Mouse (Mus musculus) layer of hippocampus, postnatal 14 days (tissue): ENCODE data around the gene Syt3. TPM values are rescaled to one million over a fixed set of nuclear protein-coding genes. Genes with fewer than 3 reads are reported as not detected.

Experiments
- DNase-seq, 2 experiments: peaks; one replicate each; pipeline ENCODE4 v3.0.0; 2021 to 2022; ENCODE audit warnings: low spot score in 2 of 2, mixed read lengths in 1 of 2
- total RNA-seq, 2 experiments: library from RNA; stranded (reverse); gene quantifications; 2 replicates each; pipeline ENCODE4 v1.2.3; 2021

Syt3 gene
- total RNA-seq, 2 experiments from 2014 or later, result 95.5 to 98.4 TPM

- DNase-seq, result no peak
Measured at GRCm38 (mm10) chr7:44443268-44444173, 59.6 kb downstream of the Syt3 start.

- DNase-seq, result no peak
Measured at GRCm38 (mm10) chr7:44444886-44445527, 61.1 kb downstream of the Syt3 start.

GRCm38 (mm10) chr7:44445528-44445923, 61.6 kb downstream of the Syt3 start:
- no peak for DNase-seq

DNA sequence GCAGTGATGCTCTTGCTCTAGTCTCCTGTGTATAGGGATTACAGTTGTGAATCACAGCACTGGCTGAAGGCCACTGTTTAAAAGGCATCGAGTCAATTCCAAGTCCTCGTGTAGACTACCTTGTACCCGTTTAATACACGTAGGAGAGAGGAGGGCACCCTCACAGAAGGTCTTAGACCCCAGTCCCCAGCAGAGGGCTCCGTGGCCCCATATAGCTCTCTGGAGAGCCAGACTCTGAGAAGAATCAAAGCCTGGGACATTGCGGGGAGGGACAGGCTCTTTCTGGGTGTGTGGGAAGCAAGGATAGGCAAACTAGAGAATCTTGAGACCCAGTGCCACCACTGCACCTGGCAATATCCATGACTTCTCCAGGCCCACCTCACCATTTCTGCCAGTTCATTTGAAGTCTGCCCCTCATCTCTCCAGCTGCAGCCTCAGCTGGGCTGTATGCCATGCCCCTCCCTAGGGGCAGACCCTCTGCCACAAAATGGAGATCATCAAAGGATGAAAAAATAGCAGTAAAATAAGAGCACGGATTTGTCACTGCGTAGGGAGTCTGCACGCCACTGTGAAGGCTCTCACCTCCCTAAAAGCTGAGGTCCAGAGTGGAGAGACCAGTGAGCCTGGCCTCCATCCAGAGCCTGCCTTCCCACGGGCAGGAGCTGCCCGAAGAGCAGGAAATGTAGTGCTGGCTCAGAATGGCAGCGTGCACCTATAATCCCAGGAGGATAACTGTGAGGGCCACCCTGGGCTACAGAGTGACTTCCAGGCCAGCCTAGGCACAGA, 62.4 kb downstream of the Syt3 start:
- no peak for DNase-seq

Other genes starting within 250 kb of the Syt3 start
- gene Klk1b16, start 247.3 kb upstream of the Syt3 start, total RNA-seq, result not detected
- gene Klk1b24, start 195.9 kb upstream of the Syt3 start, total RNA-seq, result not detected
- gene Klk1b3, start 185.9 kb upstream of the Syt3 start, total RNA-seq, result not detected
- not detected for gene Klk1b4, start 176.7 kb upstream of the Syt3 start, total RNA-seq
- not detected for gene Klk1b5, start 168.2 kb upstream of the Syt3 start, total RNA-seq
- gene Klk1, start 158.7 kb upstream of the Syt3 start, total RNA-seq, result not detected
- not detected for gene Gm36864, start 147.9 kb upstream of the Syt3 start, total RNA-seq
- 1 to 10 TPM; 1.4 to 1.5 TPM for gene 1700028J19Rik, start 137.4 kb upstream of the Syt3 start, total RNA-seq
- 100 to 1,000 TPM in 1 of 2 experiments, 10 to 100 TPM in 1; 83.1 to 105 TPM for gene 2410002F23Rik, start 137.4 kb upstream of the Syt3 start, total RNA-seq
- gene Acp4, start 126.7 kb upstream of the Syt3 start, total RNA-seq, result not detected
- not detected for gene Gm15517, start 122.7 kb upstream of the Syt3 start, total RNA-seq
- 1 to 10 TPM; 2.5 to 2.8 TPM for gene Clec11a, start 77.2 kb upstream of the Syt3 start, total RNA-seq
- 100 to 1,000 TPM; 566 to 582 TPM for gene Shank1, start 73.8 kb upstream of the Syt3 start, total RNA-seq
- 1 to 10 TPM; 2.3 TPM for gene 1700008O03Rik, start 1.7 kb downstream of the Syt3 start, total RNA-seq
- gene Lrrc4b, start 44.9 kb downstream of the Syt3 start, total RNA-seq, result 100 to 1,000 TPM; 299 to 301 TPM
- 10 to 100 TPM; 15.0 to 15.4 TPM for gene Aspdh, start 81.3 kb downstream of the Syt3 start, total RNA-seq
- gene Josd2, start 83.9 kb downstream of the Syt3 start, total RNA-seq, result 10 to 100 TPM; 60.7 to 64.3 TPM
- 100 to 1,000 TPM; 163 to 173 TPM for gene Emc10, start 112.4 kb downstream of the Syt3 start, total RNA-seq
- gene Fam71e1, start 112.5 kb downstream of the Syt3 start, total RNA-seq, result 10 to 100 TPM; 29.8 to 48.4 TPM
- gene Mybpc2, start 140.6 kb downstream of the Syt3 start, total RNA-seq, result under 1 TPM in 1 of 2 experiments, not detected in 1; 0.10 TPM
- not detected for gene Spib, start 148.0 kb downstream of the Syt3 start, total RNA-seq
- 1 to 10 TPM; 5.8 to 8.8 TPM for gene Pold1, start 164.7 kb downstream of the Syt3 start, total RNA-seq
- gene Nr1h2, start 169.8 kb downstream of the Syt3 start, total RNA-seq, result 10 to 100 TPM; 58.7 to 63.2 TPM
- under 1 TPM in 1 of 2 experiments, not detected in 1; 0.30 TPM for gene Napsa, start 188.3 kb downstream of the Syt3 start, total RNA-seq
- 100 to 1,000 TPM; 146 to 149 TPM for gene Kcnc3, start 206.6 kb downstream of the Syt3 start, total RNA-seq